Mouse (Mus musculus): Measurements from ENCODE around the gene Eif3g. TPM values are rescaled to one million over a fixed set of nuclear protein-coding genes. Genes with fewer than 3 reads are reported as not detected.

Gene Eif3g
- polyA plus RNA-seq, 1 experiment from 2014 or later = 314 TPM

GRCm38 (mm10) chr9:20902174-20902491 is 3.7 kb upstream of the Eif3g start:
- Histone ChIP-seq H3K4me2 (ENCODE audit: low read length) (no peak overlapping the region), H3K9me3 (ENCODE audit: control insufficient read depth, low read length) (no peaks in the 10 kb centered on the region), H3K4me3 (ENCODE audit: low read depth, low read length) (no peak overlapping the region), H3K27me3 (replicated peaks; ENCODE audit: control insufficient read depth, insufficient read depth, low read length) (no peaks in the 10 kb centered on the region), H3K27ac (ENCODE audit: low read depth) (no peak overlapping the region), H3K36me3 (ENCODE audit: control insufficient read depth, insufficient read depth, low read length) (peaks cover 25% of the 10 kb centered on the region), H3K9ac (ENCODE audit: low read length) (no peak overlapping the region), H3K4me1 (replicated peaks; ENCODE audit: control insufficient read depth, insufficient read depth, low read length) (peaks cover 6% of the 10 kb centered on the region)
- DNase-seq (ENCODE audit: low spot score) (no peak), ATAC-seq (replicated peaks; ENCODE audit: low FRiP score, low TSS enrichment, low read depth) (no peak)
- WGBS = 17% methylated on average over 6 of the region's 6 CpGs

GRCm38 (mm10) chr9:20901466-20902173 is 3.2 kb upstream of the Eif3g start:
- DNase-seq (ENCODE audit: low spot score) (no peak), ATAC-seq (replicated peaks; ENCODE audit: low FRiP score, low TSS enrichment, low read depth) (no peak)
- Histone ChIP-seq H3K9ac (ENCODE audit: low read length) (no peak overlapping the region), H3K27me3 (replicated peaks; ENCODE audit: control insufficient read depth, insufficient read depth, low read length) (no peaks in the 10 kb centered on the region), H3K4me2 (ENCODE audit: low read length) (no peak overlapping the region), H3K36me3 (ENCODE audit: control insufficient read depth, insufficient read depth, low read length) (peaks cover 25% of the 10 kb centered on the region), H3K4me3 (ENCODE audit: low read depth, low read length) (no peak overlapping the region), H3K4me1 (replicated peaks; ENCODE audit: control insufficient read depth, insufficient read depth, low read length) (peaks cover 8% of the 10 kb centered on the region), H3K27ac (ENCODE audit: low read depth) (no peak overlapping the region), H3K9me3 (ENCODE audit: control insufficient read depth, low read length) (no peaks in the 10 kb centered on the region)
- 13% methylated on average over 13 of the region's 13 CpGs for WGBS

DNA sequence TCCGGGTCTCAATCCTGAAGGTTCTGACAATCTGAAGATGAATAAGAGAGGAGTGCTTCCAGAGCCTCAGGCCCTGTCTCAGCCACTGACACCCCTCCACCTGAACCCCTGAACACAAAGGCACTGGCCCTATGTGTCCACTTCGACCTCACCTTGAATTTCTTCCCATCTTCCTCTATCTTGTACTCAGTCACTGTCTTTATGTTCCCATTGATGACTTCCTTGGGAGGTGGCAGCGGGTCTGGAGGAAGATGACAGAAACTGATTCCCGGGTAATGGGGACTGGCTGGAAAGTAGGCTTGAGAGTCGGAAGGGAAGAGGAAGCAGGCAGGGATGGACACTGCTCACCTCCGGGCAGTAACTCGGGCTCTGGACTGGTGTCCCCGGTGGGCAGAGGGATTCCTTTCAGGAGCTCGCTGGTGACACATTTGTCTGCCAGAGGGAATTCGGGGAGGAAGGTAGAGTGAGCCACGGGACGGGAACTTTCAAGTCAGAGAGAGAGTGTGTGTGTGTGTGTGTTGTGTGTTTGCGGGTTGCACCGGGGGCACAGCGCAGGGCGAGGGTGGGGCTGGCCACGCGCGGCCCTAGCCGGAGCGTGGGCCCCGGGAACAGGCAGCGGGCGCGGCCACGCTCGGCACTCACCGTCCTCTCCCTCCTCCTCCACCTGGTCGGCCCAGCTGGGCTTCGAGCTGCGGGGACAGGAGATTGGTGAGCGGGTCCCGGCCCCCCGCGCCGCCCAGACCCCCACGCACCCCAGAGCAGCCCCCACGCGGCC is 500 bp downstream of the Eif3g start:
- ATAC-seq (replicated peaks; ENCODE audit: low FRiP score, low TSS enrichment, low read depth) (peak; percentile 54), DNase-seq (ENCODE audit: low spot score) (no peak)
- peak overlapping the region; percentile 97 for H3K4me3 ChIP-seq (ENCODE audit: low read depth, low read length)
- no peaks in the 10 kb centered on the region for H3K9me3 ChIP-seq (ENCODE audit: control insufficient read depth, low read length)
- H3K4me1 ChIP-seq (replicated peaks; ENCODE audit: control insufficient read depth, insufficient read depth, low read length) = peaks cover 8% of the 10 kb centered on the region
- H3K9ac ChIP-seq (ENCODE audit: low read length) = peak overlapping the region; percentile 85
- H3K4me2 ChIP-seq (ENCODE audit: low read length) = peak overlapping the region; percentile 98
- H3K27ac ChIP-seq (ENCODE audit: low read depth) = no peak overlapping the region
- 4% methylated on average over 33 of the region's 39 CpGs for WGBS
- H3K27me3 ChIP-seq (replicated peaks; ENCODE audit: control insufficient read depth, insufficient read depth, low read length) = no peaks in the 10 kb centered on the region
- peaks cover 44% of the 10 kb centered on the region for H3K36me3 ChIP-seq (ENCODE audit: control insufficient read depth, insufficient read depth, low read length)

DNA sequence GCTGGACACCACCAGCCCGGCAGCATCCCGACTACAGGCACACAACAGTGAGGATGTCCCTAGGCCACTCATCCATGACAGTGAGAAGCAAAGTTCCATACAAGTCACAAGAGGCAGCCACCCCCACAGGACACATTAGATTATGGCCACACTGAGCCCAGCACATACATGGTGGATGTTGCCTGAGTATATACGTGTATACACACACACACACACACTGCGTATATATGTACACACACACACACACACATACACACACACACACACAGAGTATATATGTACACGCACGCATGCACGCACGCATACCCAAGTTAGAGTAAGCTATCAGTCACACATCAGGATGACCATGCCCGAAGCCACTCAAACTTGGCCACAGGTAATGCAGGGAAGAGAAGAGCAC is 3.0 kb downstream of the Eif3g start:
- Histone ChIP-seq H3K4me3 (ENCODE audit: low read depth, low read length) (no peak overlapping the region), H3K9me3 (ENCODE audit: control insufficient read depth, low read length) (no peaks in the 10 kb centered on the region), H3K4me2 (ENCODE audit: low read length) (no peak overlapping the region), H3K27ac (ENCODE audit: low read depth) (no peak overlapping the region), H3K9ac (ENCODE audit: low read length) (no peak overlapping the region), H3K4me1 (replicated peaks; ENCODE audit: control insufficient read depth, insufficient read depth, low read length) (peaks cover 8% of the 10 kb centered on the region), H3K36me3 (ENCODE audit: control insufficient read depth, insufficient read depth, low read length) (peaks cover 70% of the 10 kb centered on the region), H3K27me3 (replicated peaks; ENCODE audit: control insufficient read depth, insufficient read depth, low read length) (no peaks in the 10 kb centered on the region)
- WGBS = 96% methylated on average over 9 of the region's 9 CpGs
- ATAC-seq (replicated peaks; ENCODE audit: low FRiP score, low TSS enrichment, low read depth) (no peak), DNase-seq (ENCODE audit: low spot score) (no peak)

- no peaks in the 10 kb centered on the region for H3K27me3 ChIP-seq (replicated peaks; ENCODE audit: control insufficient read depth, insufficient read depth, low read length)
- H3K27ac ChIP-seq (ENCODE audit: low read depth) = no peak overlapping the region
- no peak for ATAC-seq (replicated peaks; ENCODE audit: low FRiP score, low TSS enrichment, low read depth)
- H3K4me1 ChIP-seq (replicated peaks; ENCODE audit: control insufficient read depth, insufficient read depth, low read length) = peaks cover 8% of the 10 kb centered on the region
- H3K4me3 ChIP-seq (ENCODE audit: low read depth, low read length) = no peak overlapping the region
- H3K36me3 ChIP-seq (ENCODE audit: control insufficient read depth, insufficient read depth, low read length) = peaks cover 77% of the 10 kb centered on the region
- H3K9me3 ChIP-seq (ENCODE audit: control insufficient read depth, low read length) = no peaks in the 10 kb centered on the region
- 88% methylated on average over 15 of the region's 15 CpGs for WGBS
- no peak for DNase-seq (ENCODE audit: low spot score)
- H3K9ac ChIP-seq (ENCODE audit: low read length) = no peak overlapping the region
- H3K4me2 ChIP-seq (ENCODE audit: low read length) = no peak overlapping the region
Measured at GRCm38 (mm10) chr9:20894629-20895028, 3.8 kb downstream of the Eif3g start.

- H3K9me3 ChIP-seq (ENCODE audit: control insufficient read depth, low read length) = no peaks in the 10 kb centered on the region
- no peak for DNase-seq (ENCODE audit: low spot score)
- H3K9ac ChIP-seq (ENCODE audit: low read length) = no peak overlapping the region
- H3K27ac ChIP-seq (ENCODE audit: low read depth) = no peak overlapping the region
- H3K4me3 ChIP-seq (ENCODE audit: low read depth, low read length) = no peak overlapping the region
- H3K36me3 ChIP-seq (ENCODE audit: control insufficient read depth, insufficient read depth, low read length) = peaks cover 81% of the 10 kb centered on the region
- H3K4me1 ChIP-seq (replicated peaks; ENCODE audit: control insufficient read depth, insufficient read depth, low read length) = peaks cover 11% of the 10 kb centered on the region
- H3K27me3 ChIP-seq (replicated peaks; ENCODE audit: control insufficient read depth, insufficient read depth, low read length) = no peaks in the 10 kb centered on the region
- H3K4me2 ChIP-seq (ENCODE audit: low read length) = no peak overlapping the region
- ATAC-seq (replicated peaks; ENCODE audit: low FRiP score, low TSS enrichment, low read depth) = no peak
- WGBS = 88% methylated on average over 13 of the region's 13 CpGs
Measured at GRCm38 (mm10) chr9:20893590-20894343, 4.7 kb downstream of the Eif3g start.

DNA sequence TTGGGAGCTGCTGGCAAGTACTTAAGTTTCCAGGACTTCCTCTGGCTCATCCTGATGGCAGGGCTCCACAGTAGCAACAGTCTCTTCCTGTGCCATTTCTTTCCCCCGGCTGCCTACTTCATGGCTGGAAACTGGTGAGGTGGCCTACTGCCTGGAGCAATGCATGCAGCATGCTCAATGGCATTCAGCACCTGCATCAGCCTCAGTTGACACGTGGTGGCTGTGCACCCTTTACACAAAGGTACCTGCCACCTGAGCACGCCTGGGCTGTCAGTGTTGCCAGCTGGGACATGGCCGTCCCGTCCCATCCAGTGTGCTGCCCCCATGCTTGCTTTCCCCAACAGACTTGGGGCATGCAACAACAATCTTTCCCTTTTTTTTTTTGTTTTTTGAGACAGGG is 5.4 kb downstream of the Eif3g start:
- no peak for ATAC-seq (replicated peaks; ENCODE audit: low FRiP score, low TSS enrichment, low read depth)
- WGBS = 54% methylated on average over 5 of the region's 5 CpGs
- Histone ChIP-seq H3K27ac (ENCODE audit: low read depth) (no peak overlapping the region), H3K27me3 (replicated peaks; ENCODE audit: control insufficient read depth, insufficient read depth, low read length) (no peaks in the 10 kb centered on the region), H3K36me3 (ENCODE audit: control insufficient read depth, insufficient read depth, low read length) (peaks cover 81% of the 10 kb centered on the region), H3K9me3 (ENCODE audit: control insufficient read depth, low read length) (no peaks in the 10 kb centered on the region), H3K9ac (ENCODE audit: low read length) (no peak overlapping the region), H3K4me3 (ENCODE audit: low read depth, low read length) (no peak overlapping the region), H3K4me2 (ENCODE audit: low read length) (no peak overlapping the region), H3K4me1 (replicated peaks; ENCODE audit: control insufficient read depth, insufficient read depth, low read length) (peaks cover 11% of the 10 kb centered on the region)
- no peak for DNase-seq (ENCODE audit: low spot score)

- no peak for ATAC-seq (replicated peaks; ENCODE audit: low FRiP score, low TSS enrichment, low read depth)
- Histone ChIP-seq H3K4me3 (ENCODE audit: low read depth, low read length) (no peak overlapping the region), H3K4me2 (ENCODE audit: low read length) (no peak overlapping the region), H3K9me3 (ENCODE audit: control insufficient read depth, low read length) (no peaks in the 10 kb centered on the region), H3K27me3 (replicated peaks; ENCODE audit: control insufficient read depth, insufficient read depth, low read length) (no peaks in the 10 kb centered on the region), H3K4me1 (replicated peaks; ENCODE audit: control insufficient read depth, insufficient read depth, low read length) (peaks cover 5% of the 10 kb centered on the region; the same call in 1 of the 2 replicates), H3K9ac (ENCODE audit: low read length) (no peak overlapping the region), H3K36me3 (ENCODE audit: control insufficient read depth, insufficient read depth, low read length) (peaks cover 80% of the 10 kb centered on the region), H3K27ac (ENCODE audit: low read depth) (no peak overlapping the region)
- 68% methylated on average over 5 of the region's 5 CpGs for WGBS
- DNase-seq (ENCODE audit: low spot score) = no peak
Measured at GRCm38 (mm10) chr9:20892104-20892653, 6.2 kb downstream of the Eif3g start.

All from intestine, embryonic 14.5 days (tissue).